Mouse (Mus musculus) R1 (cell line): ENCODE results near the gene Cx3cr1.

Experiments
- DNase-seq: peaks from one replicate; pipeline ENCODE4 v3.0.0-alpha.2; 2018; ENCODE audit warnings: low read depth, low spot score

The Cx3cr1 gene

GRCm38 (mm10) chr9:119999636-120000035 lies 70.0 kb downstream of the Cx3cr1 start:
- no peak for DNase-seq

DNA sequence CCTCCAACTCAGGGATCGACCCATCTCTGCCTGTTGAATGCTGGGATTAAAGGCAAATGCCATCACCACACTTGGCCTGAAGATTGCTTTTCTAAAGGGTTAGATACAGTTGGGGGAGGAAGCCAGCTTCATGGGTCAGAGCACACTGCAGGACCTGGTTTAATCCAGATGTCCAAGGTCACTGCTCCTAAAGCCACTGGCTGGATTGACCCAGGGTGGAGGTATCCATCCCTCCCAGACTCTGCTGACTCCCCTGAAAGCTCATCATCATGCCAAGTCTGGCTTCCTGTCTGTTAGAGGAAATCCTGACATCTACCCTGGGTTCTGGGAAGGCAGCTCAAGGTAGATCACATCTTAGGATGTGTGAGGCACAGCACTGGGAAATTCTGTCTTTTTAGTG lies 70.9 kb downstream of the Cx3cr1 start:
- DNase-seq, result no peak

DNA sequence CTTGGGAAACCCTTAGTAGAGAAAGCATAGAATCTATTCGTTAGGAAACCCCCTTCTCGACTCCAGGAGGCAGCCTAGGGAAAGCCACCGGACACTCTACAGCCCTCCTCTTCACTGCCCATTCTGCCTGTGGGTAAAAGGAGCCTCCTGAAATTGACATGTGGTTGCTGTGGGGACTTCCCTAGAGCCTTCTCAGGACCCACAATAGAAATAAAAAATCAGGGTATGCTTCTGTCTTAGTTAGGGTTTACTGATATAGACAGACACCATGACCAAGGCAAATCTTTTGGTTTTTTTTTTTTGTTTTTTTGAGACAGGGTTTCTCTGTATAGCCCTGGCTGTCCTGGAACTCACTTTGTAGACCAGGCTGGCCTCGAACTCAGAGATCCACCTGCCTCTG lies 73.6 kb downstream of the Cx3cr1 start:
- no peak for DNase-seq

DNA sequence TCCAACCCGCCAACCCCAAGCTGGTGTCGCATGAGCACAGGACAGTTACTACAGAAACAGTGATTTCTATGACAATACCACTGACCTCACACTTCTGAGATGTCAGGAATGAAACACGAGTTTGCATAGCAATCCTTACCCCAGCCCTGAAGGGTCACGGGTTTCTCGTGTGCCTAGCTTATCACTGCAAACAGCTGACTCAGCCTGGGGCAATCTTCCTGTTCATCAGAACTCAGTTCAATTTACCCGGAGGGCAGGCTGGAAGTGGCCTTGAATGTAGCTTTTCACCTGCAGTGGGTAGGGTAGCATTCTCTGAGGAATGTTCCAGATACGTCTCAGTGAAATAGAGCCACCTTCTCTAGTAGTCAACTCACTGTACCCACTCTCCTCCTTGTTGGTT lies 75.5 kb downstream of the Cx3cr1 start:
- DNase-seq, result peak; percentile 58

DNA sequence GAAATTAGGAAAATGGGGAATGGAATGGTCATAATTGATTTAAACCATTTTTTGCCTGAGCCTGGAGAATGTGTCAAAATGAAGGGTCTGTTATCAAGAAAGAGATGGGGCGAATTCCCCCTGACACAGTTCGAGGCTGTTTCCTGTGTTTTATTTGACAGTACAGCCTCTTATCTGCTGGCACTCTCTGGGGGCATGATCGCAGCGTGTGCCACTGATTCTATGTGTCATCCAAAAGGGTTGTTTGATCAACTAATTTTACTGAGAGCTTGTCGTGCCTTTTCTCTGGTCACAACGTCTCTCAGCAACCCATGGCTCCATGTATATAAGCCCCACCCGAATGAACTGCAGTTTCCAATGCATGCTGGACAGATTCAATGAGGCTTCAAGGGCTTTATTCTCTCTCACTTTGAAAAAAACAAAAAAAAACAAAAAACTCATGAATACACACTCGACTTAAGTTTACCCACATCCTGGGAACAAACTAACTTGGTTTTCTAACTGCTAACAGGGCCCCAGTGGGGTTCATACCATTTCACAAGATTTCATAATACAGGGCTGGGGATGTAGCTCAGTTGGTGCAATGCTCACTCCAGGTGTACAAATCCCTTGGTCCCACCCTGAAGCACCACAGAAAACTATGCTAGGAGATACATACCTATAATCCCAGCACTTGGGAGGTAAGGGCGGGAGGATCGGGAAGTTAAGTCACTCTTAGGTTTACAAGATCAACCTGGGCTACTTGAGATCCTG lies 76.4 kb downstream of the Cx3cr1 start:
- no peak for DNase-seq

DNA sequence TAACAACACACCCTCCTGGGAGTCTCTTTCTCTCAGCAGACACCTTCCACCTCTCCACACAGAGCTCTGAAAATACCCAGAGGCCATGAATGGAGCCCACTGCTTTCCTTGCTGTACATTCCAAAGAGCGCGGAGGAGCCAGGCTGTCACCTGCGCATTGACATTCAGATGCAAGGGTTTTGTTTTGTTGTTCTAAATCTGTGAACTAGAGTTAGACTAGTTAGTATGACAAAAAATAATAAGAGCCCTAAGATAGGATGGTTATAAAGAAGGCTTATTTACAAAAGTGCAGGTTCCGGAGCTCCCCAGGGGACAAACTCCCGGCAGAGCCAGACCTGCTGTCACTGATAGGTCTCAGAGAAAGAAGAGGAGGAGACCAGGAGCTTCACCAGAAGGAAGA lies 78.4 kb downstream of the Cx3cr1 start:
- peak; percentile 95 for DNase-seq

DNA sequence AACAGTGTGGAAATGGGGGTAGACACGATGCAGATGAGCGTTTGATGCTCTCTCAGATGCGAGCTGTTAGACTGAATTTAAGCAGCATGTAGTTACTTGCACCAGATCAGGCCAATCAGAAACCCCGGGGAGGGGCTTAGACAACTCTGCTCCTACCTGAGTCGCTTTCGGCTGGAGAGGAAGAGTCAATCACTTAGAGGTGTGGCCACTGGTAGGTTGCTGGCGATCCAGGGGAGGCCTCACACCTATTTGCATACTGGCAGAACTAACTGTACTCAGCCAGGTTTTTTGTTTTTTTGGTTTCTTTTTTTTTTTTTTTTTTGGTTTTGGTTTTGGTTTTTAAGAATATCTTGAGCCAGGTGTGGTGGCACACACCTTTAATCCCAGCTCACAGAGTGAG lies 81.4 kb downstream of the Cx3cr1 start:
- peak; percentile 94 for DNase-seq

DNA sequence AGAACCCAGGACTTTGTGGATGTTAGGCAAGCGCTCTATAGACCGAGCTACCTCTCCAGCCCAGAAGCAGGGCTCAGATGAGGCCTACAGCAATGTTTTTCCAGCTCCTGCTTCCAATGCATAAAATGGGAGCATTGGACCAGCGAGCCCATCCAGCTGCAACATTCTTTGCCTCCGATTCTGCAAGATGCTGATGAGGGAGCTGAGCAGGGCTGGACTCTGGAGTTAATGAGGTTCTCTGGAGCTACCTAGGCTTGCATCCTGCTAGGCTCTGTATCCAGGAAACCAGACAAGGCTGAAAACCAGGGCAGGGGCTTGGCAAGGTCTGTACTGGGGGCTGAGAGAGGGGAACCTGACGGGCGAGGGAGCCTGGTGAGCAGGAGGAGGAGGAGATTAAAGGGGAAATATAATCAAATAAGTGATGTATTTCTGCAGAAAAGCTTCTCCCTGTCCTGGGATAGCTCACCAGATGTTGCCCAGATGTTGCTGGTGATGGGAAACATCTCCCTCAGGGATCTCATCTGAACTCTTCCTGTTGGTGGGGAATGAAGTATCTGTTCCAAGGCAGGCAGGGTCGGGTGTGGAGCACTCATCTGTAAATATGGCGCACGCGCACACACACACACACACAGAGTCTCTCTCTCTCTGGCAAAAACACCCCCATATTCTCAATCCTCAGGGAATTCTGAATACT lies 83.7 kb downstream of the Cx3cr1 start:
- no peak for DNase-seq

DNA sequence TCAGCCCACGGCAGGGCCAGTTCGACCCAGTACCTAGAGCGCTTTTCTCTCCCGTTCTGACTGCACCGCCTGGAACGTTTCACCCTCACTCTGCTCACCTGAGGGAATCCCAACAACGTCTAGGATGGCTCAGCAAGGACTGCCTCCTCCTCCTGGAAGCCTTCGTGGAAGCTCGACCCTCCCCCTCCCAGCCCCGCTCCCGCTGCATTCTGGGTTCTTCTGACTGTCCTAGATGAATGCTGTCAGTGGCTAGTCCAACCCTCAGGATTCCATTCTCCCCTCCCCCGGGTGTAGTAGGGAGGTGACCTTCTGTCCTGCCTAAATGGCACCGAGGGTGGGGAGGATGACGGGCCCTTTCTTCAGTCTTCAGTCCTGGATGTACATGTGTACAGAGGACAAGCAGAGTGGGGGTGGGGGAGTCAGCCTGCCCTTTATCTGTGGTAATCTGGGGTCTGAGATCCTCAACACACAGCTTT lies 85.1 kb downstream of the Cx3cr1 start, which contains the start of gene Csrnp1:
TSS of gene Csrnp1 (minus strand) at position 123 of the 476 bp plus-strand sequence.
- DNase-seq, result peak; percentile 99

- DNase-seq, result peak; percentile 78
Measured at GRCm38 (mm10) chr9:119983585-119984535, 85.8 kb downstream of the Cx3cr1 start.

DNA sequence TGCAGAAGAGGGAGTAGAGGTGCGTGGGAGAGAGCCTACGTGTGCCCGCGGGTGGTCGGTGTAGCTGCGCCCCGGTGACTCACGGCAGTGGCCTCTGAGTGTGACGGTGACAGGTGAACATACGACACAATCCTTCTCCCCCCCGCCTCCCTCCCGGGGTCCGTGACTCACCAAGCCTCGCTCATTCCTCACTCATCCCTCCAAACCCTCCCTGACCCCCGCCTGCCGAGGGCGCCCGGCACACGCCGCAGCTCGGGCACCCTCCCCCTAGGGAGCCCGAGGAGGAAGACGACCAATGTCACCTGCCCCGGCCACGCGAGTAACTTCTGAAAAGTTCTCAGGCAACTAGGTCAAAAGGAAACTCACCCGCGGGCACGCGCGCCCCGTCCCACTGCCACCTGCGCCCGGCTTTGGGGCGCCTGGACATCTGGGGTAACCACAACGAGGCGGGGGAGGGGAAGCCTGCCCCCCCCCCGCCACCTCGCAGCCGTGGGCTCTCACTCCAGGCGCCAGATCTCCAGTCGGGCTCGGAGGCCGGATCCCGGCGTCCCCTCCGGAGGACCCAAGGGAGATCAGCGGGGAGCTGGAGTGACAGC lies 86.6 kb downstream of the Cx3cr1 start:
- no peak for DNase-seq

GRCm38 (mm10) chr9:119982241-119982811 lies 87.4 kb downstream of the Cx3cr1 start:
- DNase-seq, result peak; percentile 61

DNA sequence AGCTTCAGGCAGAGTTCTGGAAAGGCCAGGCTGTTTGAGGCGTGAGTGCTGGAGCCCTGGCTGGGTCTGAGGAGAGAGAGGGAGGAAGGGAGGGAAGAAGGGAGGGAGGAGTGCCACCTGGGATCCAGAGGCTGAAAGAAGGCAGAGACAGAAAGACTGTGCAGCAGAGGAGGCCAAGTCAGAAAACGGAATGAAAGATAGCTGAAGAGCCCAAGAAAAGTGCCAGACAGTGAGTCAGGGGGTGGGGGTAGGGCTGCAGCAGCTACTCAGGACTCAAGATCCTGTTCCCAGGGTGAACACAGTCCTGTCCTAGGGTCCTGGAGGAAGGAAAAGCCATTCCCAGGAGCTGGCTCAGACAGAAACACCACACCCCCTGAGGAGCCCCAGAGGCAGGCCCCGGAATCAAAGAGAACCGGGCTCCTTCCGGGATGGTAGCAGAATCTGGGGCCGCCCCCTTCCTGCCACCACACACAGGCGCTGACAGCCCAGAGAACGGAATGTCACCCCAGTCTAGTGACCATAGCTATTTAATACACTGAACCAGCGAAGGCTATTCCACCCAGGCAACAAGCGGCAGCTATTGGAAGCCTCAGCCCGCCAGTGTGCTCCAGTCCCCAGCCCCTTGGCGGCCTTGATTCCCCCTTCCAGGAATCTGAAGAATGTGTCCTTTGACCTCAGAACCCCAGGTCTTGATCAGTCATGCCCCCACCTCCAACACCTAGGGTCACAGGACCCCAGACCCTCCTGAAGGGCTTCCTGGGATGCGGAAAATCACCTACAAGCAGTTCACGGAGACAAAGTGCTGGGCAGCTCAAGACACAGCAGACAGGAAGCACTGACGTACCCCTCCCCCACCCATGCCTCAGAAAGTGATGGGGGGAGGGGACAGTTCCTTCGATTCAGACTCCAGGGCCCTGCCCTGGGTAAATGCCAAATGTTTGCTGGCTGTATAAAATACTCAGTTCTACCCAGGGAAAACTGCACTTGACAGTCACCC lies 88.2 kb downstream of the Cx3cr1 start:
- DNase-seq, result peak; percentile 87

DNA sequence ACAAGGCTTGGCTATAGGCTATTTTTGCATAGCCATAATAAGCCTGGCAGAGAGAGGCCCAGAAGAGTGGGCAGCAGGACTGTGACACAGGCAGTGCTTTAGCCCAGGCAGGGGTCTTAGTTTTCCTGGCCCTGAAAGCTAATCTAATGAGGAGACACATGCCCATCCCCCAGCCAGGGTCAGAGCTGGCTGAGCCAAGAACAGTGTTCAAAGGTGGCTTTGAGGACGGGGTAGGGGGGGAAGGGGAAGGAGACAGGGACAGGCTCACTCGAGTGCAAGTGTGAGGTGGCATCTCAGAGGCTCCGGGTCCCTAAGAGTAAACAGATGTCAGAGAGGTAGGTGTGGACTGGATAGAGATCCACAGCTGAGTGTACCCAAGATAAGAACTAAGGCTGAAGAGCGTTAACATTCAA lies 88.9 kb downstream of the Cx3cr1 start:
- no peak for DNase-seq

- no peak for DNase-seq
Measured at GRCm38 (mm10) chr9:119979749-119980148, 89.9 kb downstream of the Cx3cr1 start.

- no peak for DNase-seq
Measured at GRCm38 (mm10) chr9:119978811-119979441, 90.8 kb downstream of the Cx3cr1 start.

- DNase-seq, result peak; percentile 48
Measured at GRCm38 (mm10) chr9:119978151-119978810, 91.4 kb downstream of the Cx3cr1 start.

DNA sequence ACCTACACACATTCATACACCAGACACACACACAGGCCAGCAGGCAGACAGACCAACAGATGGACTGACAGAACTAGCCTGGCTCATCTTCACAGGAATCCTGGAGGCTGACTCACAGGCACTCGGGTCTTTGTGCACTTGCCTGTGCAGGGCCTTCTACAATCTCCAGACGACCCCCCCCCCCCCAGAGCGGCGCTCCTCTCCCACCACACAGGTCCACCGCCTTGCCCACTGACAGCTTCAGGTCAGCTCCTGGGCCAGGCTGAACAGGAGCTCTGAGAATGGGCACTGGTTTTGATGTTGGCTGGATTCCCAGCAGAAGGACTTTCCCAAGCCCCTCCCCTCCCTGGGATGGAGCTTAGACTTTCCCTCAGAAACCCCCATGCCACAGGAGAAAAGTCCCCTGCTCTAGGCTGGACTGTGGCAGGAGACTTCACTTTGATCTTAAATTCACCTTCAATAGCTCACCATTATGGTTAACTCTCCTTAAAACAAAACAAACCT lies 92.1 kb downstream of the Cx3cr1 start:
- no peak for DNase-seq
